Mouse (Mus musculus) liver, embryonic 13.5 days (tissue): ENCODE measurements around the gene Lonrf2. TPM values are rescaled to one million over a fixed set of nuclear protein-coding genes. Genes with fewer than 3 reads are reported as not detected.

Experiments
- ATAC-seq: fragments of 200-750 bp; cut with Nextera tagmentation; 2 replicates; pipeline ENCODE4 v1.8.0; 2017; ENCODE audit warnings: low read depth, mild to moderate bottlenecking, moderate number of reproducible peaks, moderate library complexity
- DNase-seq: peaks from one replicate; pipeline ENCODE4 v3.0.0; 2022
- H3K27ac ChIP-seq: fragments of 300-500 bp; sonication (generic); 2 replicates; pipeline ENCODE4 v1.5.1; 2015; ENCODE audit warnings: moderate library complexity, mild to moderate bottlenecking, inconsistent platforms
- H3K27me3 ChIP-seq: fragments of 300-500 bp; sonication (generic); 2 replicates; pipeline ENCODE4 v1.6.1; 2015; ENCODE audit warnings: mild to moderate bottlenecking, inconsistent platforms
- H3K36me3 ChIP-seq: fragments of 300-500 bp; sonication (generic); 2 replicates; pipeline ENCODE4 v1.6.1; 2015; ENCODE audit warnings: mild to moderate bottlenecking, inconsistent platforms
- H3K4me1 ChIP-seq: fragments of 300-500 bp; sonication (generic); replicated peaks from 2 replicates; pipeline ENCODE4 v1.6.1; 2015; ENCODE audit warnings: inconsistent platforms
- H3K4me2 ChIP-seq: fragments of 300-500 bp; sonication (generic); 2 replicates; pipeline ENCODE4 v1.6.1; 2015; ENCODE audit warnings: inconsistent platforms, mild to moderate bottlenecking, moderate library complexity
- H3K4me3 ChIP-seq: fragments of 300-500 bp; sonication (generic); replicated peaks from 2 replicates; pipeline ENCODE4 v1.5.1; 2015; ENCODE audit warnings: mild to moderate bottlenecking, inconsistent platforms
- H3K9ac ChIP-seq: fragments of 300-500 bp; sonication (generic); 2 replicates; pipeline ENCODE4 v1.6.1; 2015; ENCODE audit warnings: mild to moderate bottlenecking, inconsistent platforms
- H3K9me3 ChIP-seq: fragments of 300-500 bp; sonication (generic); replicated peaks from 2 replicates; pipeline ENCODE4 v1.6.1; 2016; ENCODE audit warnings: inconsistent platforms
- WGBS: fragments of 180-500 bp; shearing (Covaris S2); methylation state at CpG from one replicate; pipeline ENCODE4 v1.1.7; 2015; ENCODE audit not compliant: insufficient replicate concordance; 5-methylcytosine and 5-hydroxymethylcytosine counted together
- polyA plus RNA-seq: library from polyadenylated mRNA; unstranded; fragments of >200 nt; fragmentation: Nextera tagmentation; extraction: Ambion mirVana; gene quantifications from 2 replicates; pipeline ENCODE4 v1.2.1, GENCODE M21; 2015

The Lonrf2 gene
- polyA plus RNA-seq, 1 experiment from 2014 or later: 0.05 TPM

GRCm38 (mm10) chr1:38766661-38767572 lies 69.6 kb downstream of the Lonrf2 start:
- H3K4me2 ChIP-seq: peak overlapping the region; percentile 58
- no peaks in the 10 kb centered on the region for H3K9me3 ChIP-seq
- peak; percentile 65 for DNase-seq
- peak; percentile 99 for ATAC-seq
- H3K4me3 ChIP-seq: peak overlapping the region; percentile 20
- peaks cover 22% of the 10 kb centered on the region for H3K4me1 ChIP-seq
- WGBS: 26% methylated on average over 18 of the region's 18 CpGs
- no peaks in the 10 kb centered on the region for H3K36me3 ChIP-seq
- H3K27ac ChIP-seq: peak overlapping the region; percentile 79
- 0 out of 2 replicates have a peak, but pooled peaks cover 9% of the 10 kb centered on the region for H3K27me3 ChIP-seq
- H3K9ac ChIP-seq: peak overlapping the region; percentile 44; the same call in 1 of the 2 replicates

GRCm38 (mm10) chr1:38766254-38766653 lies 70.3 kb downstream of the Lonrf2 start:
- 0 out of 2 replicates have a peak, but pooled peaks cover 9% of the 10 kb centered on the region for H3K27me3 ChIP-seq
- DNase-seq (no peak), ATAC-seq (no peak)
- H3K36me3 ChIP-seq: no peaks in the 10 kb centered on the region
- WGBS: 64% methylated on average over 4 of the region's 4 CpGs
- 0 out of 2 replicates have a peak overlapping the region, but pooled peaks have one; percentile 58 for H3K4me2 ChIP-seq
- H3K9ac ChIP-seq: no peak overlapping the region
- peaks cover 22% of the 10 kb centered on the region for H3K4me1 ChIP-seq
- no peak overlapping the region for H3K27ac ChIP-seq
- H3K4me3 ChIP-seq: no peak overlapping the region
- H3K9me3 ChIP-seq: no peaks in the 10 kb centered on the region

- H3K27me3 ChIP-seq: peaks cover 14% of the 10 kb centered on the region; the same call in 1 of the 2 replicates
- H3K4me3 ChIP-seq: no peak overlapping the region
- H3K4me1 ChIP-seq: peaks cover 22% of the 10 kb centered on the region
- no peak overlapping the region for H3K9ac ChIP-seq
- DNase-seq (no peak), ATAC-seq (no peak)
- 79% methylated on average over 10 of the region's 10 CpGs for WGBS
- H3K27ac ChIP-seq: no peak overlapping the region
- no peak overlapping the region for H3K4me2 ChIP-seq
- no peaks in the 10 kb centered on the region for H3K36me3 ChIP-seq
- no peaks in the 10 kb centered on the region for H3K9me3 ChIP-seq
These were observed 72.4 kb downstream of the Lonrf2 start for GRCm38 (mm10) chr1:38763960-38764613.

DNA sequence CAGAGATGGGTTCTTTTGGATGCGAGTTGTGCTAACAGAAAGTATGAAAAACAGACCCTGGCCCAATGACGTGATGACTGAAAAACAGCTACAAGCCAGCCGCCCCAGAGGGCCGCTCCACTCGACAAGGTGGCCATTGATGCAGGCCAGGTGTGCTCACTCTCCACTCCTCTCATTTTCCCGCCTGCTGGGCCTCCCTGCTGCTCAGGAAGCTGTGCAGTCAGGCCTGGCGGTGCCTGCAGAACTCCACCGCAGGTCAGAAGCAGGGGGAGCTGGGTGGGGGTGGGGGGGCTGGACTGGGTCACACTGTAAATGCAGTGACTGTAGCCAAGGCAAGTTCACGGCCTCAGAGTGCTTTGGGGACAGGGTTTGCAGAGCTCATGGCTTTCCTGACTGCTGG lies 76.1 kb downstream of the Lonrf2 start:
- Histone ChIP-seq H3K27me3 (peaks cover 14% of the 10 kb centered on the region; the same call in 1 of the 2 replicates), H3K9ac (no peak overlapping the region), H3K36me3 (no peaks in the 10 kb centered on the region), H3K4me1 (no peaks in the 10 kb centered on the region), H3K27ac (no peak overlapping the region), H3K4me2 (no peak overlapping the region), H3K4me3 (no peak overlapping the region), H3K9me3 (no peaks in the 10 kb centered on the region)
- ATAC-seq (no peak), DNase-seq (no peak)
- 58% methylated on average over 9 of the region's 9 CpGs for WGBS

GRCm38 (mm10) chr1:38757791-38758403 lies 78.6 kb downstream of the Lonrf2 start:
- 73% methylated on average over 5 of the region's 5 CpGs for WGBS
- DNase-seq (no peak), ATAC-seq (no peak)
- Histone ChIP-seq H3K4me2 (no peak overlapping the region), H3K4me1 (no peaks in the 10 kb centered on the region), H3K36me3 (no peaks in the 10 kb centered on the region), H3K27ac (no peak overlapping the region), H3K27me3 (peaks cover 11% of the 10 kb centered on the region; the same call in 1 of the 2 replicates), H3K4me3 (no peak overlapping the region), H3K9ac (no peak overlapping the region), H3K9me3 (no peaks in the 10 kb centered on the region)

GRCm38 (mm10) chr1:38743863-38744262 lies 92.6 kb downstream of the Lonrf2 start:
- 29% methylated on average over 1 of the region's 1 CpGs for WGBS
- Histone ChIP-seq H3K27ac (no peak overlapping the region), H3K9me3 (no peaks in the 10 kb centered on the region), H3K27me3 (no peaks in the 10 kb centered on the region), H3K4me3 (no peak overlapping the region), H3K4me1 (no peaks in the 10 kb centered on the region), H3K4me2 (no peak overlapping the region), H3K36me3 (no peaks in the 10 kb centered on the region), H3K9ac (no peak overlapping the region)
- DNase-seq: no peak
- no peak for ATAC-seq

Other genes starting within 250 kb of the Lonrf2 start
- 0.44 and 0.51 TPM in 2 replicates for gene Aff3, start 171.8 kb downstream of the Lonrf2 start, polyA plus RNA-seq
- gene Chst10, start 61.5 kb upstream of the Lonrf2 start, polyA plus RNA-seq: 0.23 and 0.27 TPM in 2 replicates
- not detected in 2 replicates for gene Nms, start 102.4 kb upstream of the Lonrf2 start, polyA plus RNA-seq
- gene Pdcl3, start 148.9 kb upstream of the Lonrf2 start, polyA plus RNA-seq: 50.9 and 60.3 TPM in 2 replicates